Mouse (Mus musculus) liver, adult 2 months (tissue): ENCODE results near the gene Bcl10. TPM values are rescaled to one million over a fixed set of nuclear protein-coding genes. Genes with fewer than 3 reads are reported as not detected.

Experiments
- DNase-seq: peaks from one replicate; pipeline ENCODE4 v3.0.0-alpha.2; 2011; ENCODE audit warnings: low read depth, low spot score; ENCODE audit errors: extremely low read depth
- H3K27ac ChIP-seq: fragments of 200-500 bp; replicated peaks from 2 replicates; pipeline ENCODE4 v1.5.1; 2012; ENCODE audit warnings: low read depth, mild to moderate bottlenecking, control low read depth, inconsistent platforms, low read length; ENCODE audit not compliant: insufficient read depth
- H3K27me3 ChIP-seq: fragments of 200-500 bp; 2 replicates; pipeline ENCODE4 v1.6.1; 2012; ENCODE audit warnings: mild to moderate bottlenecking, moderate library complexity, low read length, inconsistent platforms; ENCODE audit not compliant: control insufficient read depth, insufficient read depth
- H3K36me3 ChIP-seq: fragments of 200-500 bp; 2 replicates; pipeline ENCODE4 v1.6.1; 2012; ENCODE audit warnings: low read length, inconsistent platforms; ENCODE audit not compliant: control insufficient read depth, insufficient read depth
- H3K4me1 ChIP-seq: fragments of 200-500 bp; 2 replicates; pipeline ENCODE4 v1.6.1; 2011; ENCODE audit warnings: low read length; ENCODE audit not compliant: control insufficient read depth, insufficient read depth
- H3K4me3 ChIP-seq: fragments of 200-500 bp; 2 replicates; pipeline ENCODE4 v1.5.1; 2011; ENCODE audit warnings: low read depth, mild to moderate bottlenecking, control low read depth, low read length, moderate library complexity; ENCODE audit not compliant: insufficient read depth
- H3K79me2 ChIP-seq: fragments of 200-500 bp; 2 replicates; pipeline ENCODE4 v1.6.1; 2012; ENCODE audit warnings: inconsistent platforms, mild to moderate bottlenecking, low read length, moderate library complexity; ENCODE audit not compliant: control insufficient read depth, insufficient read depth
- H3K9ac ChIP-seq: fragments of 200-500 bp; 2 replicates; pipeline ENCODE4 v1.6.1; 2012; ENCODE audit warnings: low read depth, mild to moderate bottlenecking, control low read depth, inconsistent platforms, low read length
- CTCF ChIP-seq: fragments of 200-500 bp; IDR thresholded peaks from 2 replicates; pipeline ENCODE4 v1.5.1; 2011; ENCODE audit warnings: low read depth, low read length, control low read depth
- POLR2A ChIP-seq: fragments of 200-500 bp; IDR thresholded peaks from 2 replicates; pipeline ENCODE4 v1.6.1; 2011; ENCODE audit warnings: low read length, control low read depth; ENCODE audit not compliant: insufficient read depth; ENCODE audit errors: extremely low read depth
- WGBS: fragments of 180-500 bp; shearing (Covaris S2); methylation state at CpG from one replicate; pipeline ENCODE4 v1.1.7; 2018; 5-methylcytosine and 5-hydroxymethylcytosine counted together
- polyA plus RNA-seq: library from polyadenylated mRNA; depleted of rRNA; stranded (reverse); fragments of >200 nt; gene quantifications from 2 replicates; pipeline ENCODE4 v1.2.3, GENCODE M21; 2012
- total RNA-seq: library from RNA; depleted of rRNA; stranded (reverse); fragments of >200 nt; gene quantifications from 2 replicates; pipeline ENCODE4 v1.2.3, GENCODE M21; 2014

Gene Bcl10
- total and polyA plus RNA-seq, 2 experiments: 4.7 to 12.0 TPM

DNA sequence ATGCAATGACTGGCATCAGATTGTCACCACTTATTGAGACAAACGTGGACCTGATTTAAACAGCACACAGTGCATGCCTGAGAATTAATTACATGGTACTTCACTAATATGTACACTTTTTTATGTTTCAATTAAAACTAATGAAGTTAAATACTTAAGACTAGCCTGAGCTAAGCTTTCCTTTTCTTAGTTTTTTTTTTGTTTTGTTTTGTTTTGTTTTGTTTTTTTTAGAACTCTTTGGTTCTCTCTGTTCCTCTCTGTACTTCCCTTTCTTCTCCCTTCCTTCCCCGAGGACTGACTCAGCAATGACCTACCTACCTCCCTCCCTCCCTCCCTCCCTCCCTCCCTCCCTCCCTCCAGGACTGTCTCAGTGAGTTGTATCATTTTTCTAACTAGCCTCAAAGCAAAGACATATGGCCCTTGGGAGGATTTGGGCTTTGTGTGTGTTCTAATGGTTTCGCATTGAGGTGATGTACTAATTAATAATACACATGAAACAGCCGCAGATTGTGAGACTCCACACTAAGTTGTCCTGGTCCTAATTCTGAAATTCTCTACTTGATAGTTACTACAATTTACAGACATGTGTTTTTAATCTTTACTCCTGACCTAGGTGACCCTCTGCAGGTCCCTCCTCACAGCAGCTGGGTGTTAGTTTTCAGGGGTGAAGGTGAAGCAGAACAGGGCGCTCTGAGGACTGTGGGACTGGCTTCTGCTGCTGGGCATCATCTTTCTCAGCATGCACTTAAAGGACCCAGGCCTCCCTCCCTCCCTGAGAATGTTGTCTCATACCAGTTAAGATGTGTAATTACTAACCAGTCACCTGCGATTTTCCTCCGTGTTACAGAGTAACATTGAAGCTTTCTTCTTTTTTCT, 7.2 kb downstream of the Bcl10 start:
- Histone ChIP-seq H3K27me3 (no peaks in the 10 kb centered on the region), H3K79me2 (peaks cover 11% of the 10 kb centered on the region; the same call in 1 of the 2 replicates), H3K4me1 (peaks cover 7% of the 10 kb centered on the region), H3K9ac (no peak overlapping the region), H3K27ac (no peak overlapping the region), H3K4me3 (no peak overlapping the region), H3K36me3 (peaks cover 18% of the 10 kb centered on the region)
- TF ChIP-seq CTCF (no peak), POLR2A (no peak)
- 83% methylated on average over 7 of the region's 7 CpGs for WGBS
- DNase-seq: no peak

DNA sequence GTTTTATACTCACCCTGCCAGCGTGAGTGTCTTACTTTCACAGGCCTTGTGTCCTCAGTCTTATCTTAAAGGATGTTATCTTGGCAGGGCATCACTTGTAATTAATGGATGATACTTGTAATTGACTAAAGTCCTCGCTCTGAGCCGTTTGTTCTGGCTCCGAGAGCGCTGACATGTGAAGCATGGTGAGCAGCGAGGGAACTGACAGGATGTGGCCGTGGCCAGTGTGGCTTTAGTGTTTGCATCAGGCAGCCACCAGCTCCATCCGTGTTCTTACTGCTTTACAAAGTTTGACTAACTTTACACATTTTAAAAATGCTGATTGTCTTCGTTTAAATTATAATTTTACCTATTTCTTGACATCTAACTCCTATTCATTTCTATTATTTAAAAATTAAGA, 11.2 kb downstream of the Bcl10 start:
- peaks cover 3% of the 10 kb centered on the region for H3K4me1 ChIP-seq
- no peak for TF ChIP-seq CTCF
- TF ChIP-seq POLR2A: no peak
- peaks cover 18% of the 10 kb centered on the region for H3K36me3 ChIP-seq
- H3K4me3 ChIP-seq: no peak overlapping the region
- H3K79me2 ChIP-seq: peaks cover 9% of the 10 kb centered on the region; the same call in 1 of the 2 replicates
- no peak overlapping the region for H3K9ac ChIP-seq
- WGBS: 79% methylated on average over 9 of the region's 9 CpGs
- DNase-seq: no peak
- no peaks in the 10 kb centered on the region for H3K27me3 ChIP-seq
- H3K27ac ChIP-seq: no peak overlapping the region

DNA sequence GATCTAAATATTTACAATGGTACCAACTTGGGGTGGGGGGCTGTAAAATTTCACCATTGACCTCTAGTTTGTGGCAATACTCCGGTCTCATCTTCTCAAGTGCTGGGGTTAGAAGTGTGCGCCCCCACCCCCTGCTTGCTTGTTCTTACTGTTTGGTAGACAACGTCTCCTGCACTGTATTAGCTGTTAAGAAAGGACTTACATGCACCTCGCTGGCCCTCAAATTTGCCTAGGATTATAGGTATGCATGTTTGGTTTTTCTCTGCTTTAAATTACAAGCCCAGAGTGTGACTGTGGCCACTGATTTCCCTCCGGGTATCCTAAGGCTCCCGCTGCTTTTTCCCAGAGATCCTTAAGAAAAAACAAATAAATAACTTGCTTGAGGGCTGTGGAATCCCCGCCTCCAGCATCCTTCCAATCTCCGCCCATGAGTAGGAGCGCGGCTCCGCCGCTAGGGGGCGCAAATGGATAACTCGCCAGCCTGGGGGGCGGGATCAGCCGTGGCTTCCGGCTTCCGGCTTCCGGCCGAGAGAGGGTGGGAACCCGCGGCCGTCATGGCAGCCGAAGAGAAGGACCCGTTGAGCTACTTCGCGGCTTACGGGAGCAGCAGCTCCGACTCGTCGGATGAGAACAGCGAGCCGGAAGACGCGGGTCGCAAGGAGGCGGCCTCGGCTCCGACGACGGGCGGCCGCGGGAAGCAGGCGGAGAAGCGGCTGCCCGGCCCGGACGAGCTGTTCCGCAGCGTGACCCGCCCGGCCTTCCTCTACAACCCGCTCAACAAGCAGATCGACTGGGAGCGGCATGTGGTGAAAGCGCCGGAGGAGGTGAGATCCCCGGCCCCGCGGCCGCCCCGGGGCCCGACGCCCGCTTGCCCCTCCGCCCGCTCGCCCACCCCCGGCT, 15.2 kb downstream of the Bcl10 start, which contains the start of gene 2410004B18Rik:
TSS of gene 2410004B18Rik (plus strand) at position 510 of the 900 bp plus-strand sequence.
- peaks cover 16% of the 10 kb centered on the region for H3K36me3 ChIP-seq
- WGBS: 1% methylated on average over 70 of the region's 70 CpGs
- peaks cover 16% of the 10 kb centered on the region; the same call in 1 of the 2 replicates for H3K79me2 ChIP-seq
- H3K27ac ChIP-seq: peak within 1 kb of the TSS; percentile 73
- no peaks in the 10 kb centered on the region for H3K27me3 ChIP-seq
- H3K4me3 ChIP-seq: peak within 1 kb of the TSS; percentile 99
- TF ChIP-seq POLR2A (peak; percentile 87), CTCF (peak; percentile 91)
- H3K4me1 ChIP-seq: peaks cover 16% of the 10 kb centered on the region
- H3K9ac ChIP-seq: peak within 1 kb of the TSS; percentile 99
- DNase-seq: peak; percentile 71

DNA sequence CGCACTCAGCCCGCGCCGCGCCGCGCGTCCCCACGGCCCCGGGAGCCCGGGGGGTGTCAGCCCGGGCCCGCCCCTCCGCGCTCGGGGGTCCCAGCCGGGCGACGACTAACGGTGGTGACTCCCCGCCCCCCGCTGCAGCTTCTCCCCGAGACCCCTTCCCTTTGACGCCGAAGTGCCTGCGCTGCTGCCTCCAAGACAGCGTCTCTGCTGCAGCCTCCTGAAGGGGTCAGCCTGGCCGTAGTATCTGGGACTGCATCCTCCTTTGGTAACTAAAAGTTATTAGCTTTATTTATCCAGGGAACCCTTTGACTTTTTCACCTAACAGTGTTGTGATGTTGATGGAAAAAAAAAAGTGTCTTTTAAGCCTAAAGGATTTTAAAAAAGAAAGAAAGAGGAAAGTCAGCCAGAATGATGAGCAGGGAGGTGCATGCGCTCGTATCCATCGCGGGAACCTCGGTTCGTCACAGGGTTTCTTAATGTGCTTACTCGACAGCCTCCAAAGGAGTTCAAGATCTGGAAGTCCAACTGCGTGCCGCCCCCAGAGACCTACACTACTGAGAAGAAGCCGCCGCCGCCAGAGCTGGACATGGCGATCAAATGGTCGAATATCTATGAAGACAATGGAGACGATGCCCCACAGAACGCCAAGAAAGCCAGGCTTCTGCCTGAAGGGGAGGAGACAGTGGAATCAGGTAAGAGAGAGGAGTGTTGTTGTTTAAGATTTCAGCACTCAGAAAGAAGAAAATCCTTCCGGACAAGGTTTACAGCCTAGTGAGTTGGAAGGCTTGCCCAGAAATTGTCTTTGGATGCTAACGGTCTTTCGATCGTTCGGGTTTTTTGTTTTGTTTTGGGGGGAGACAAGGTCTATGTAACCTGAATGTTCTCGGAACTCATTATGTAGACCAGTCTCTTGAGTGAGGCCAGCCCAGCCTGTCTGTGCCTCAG, 16.1 kb downstream of the Bcl10 start:
- H3K27ac ChIP-seq: no peak overlapping the region
- WGBS: 16% methylated on average over 50 of the region's 50 CpGs

DNA sequence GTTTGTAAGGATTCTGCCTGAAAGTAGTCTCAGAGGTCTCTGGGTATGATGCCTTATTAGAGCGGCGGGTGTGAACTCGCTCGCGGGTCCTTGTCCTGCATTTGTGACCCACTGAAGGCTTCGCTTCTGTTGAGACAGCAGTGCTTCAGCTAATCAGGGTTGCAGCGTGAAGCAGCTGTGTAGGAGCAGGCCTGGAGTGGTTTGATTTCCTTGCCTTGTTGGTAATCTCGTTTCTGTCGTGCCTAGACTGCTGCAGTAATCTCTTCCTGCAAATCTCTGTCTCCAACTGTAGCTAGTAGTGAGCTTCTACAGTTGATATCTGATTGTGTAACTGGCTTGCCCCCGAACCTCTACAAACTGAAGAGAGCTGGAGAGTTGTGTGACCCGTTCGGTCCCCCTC, 16.8 kb downstream of the Bcl10 start:
- peaks cover 16% of the 10 kb centered on the region; the same call in 1 of the 2 replicates for H3K79me2 ChIP-seq
- H3K27ac ChIP-seq: no peak overlapping the region
- no peak for TF ChIP-seq POLR2A
- no peak for TF ChIP-seq CTCF
- H3K4me3 ChIP-seq: no peak overlapping the region
- 71% methylated on average over 12 of the region's 12 CpGs for WGBS
- peaks cover 20% of the 10 kb centered on the region for H3K36me3 ChIP-seq
- no peaks in the 10 kb centered on the region for H3K27me3 ChIP-seq
- H3K4me1 ChIP-seq: peaks cover 16% of the 10 kb centered on the region
- no peak for DNase-seq
- no peak overlapping the region for H3K9ac ChIP-seq

More for the DNA sequence above, 16.1 kb downstream of the Bcl10 start:
- Histone ChIP-seq H3K4me3 (peak overlapping the region; percentile 99), H3K9ac (peak overlapping the region; percentile 99), H3K79me2 (peaks cover 16% of the 10 kb centered on the region; the same call in 1 of the 2 replicates), H3K36me3 (peaks cover 16% of the 10 kb centered on the region), H3K4me1 (peaks cover 16% of the 10 kb centered on the region), H3K27me3 (no peaks in the 10 kb centered on the region)
- no peak for TF ChIP-seq POLR2A
- TF ChIP-seq CTCF: 0 out of 2 replicates have a peak, but pooled peaks have one; percentile 12
- DNase-seq: no peak
